ENCODE assay signal across 20 mouse cellular contexts in the genomic region with DNA sequence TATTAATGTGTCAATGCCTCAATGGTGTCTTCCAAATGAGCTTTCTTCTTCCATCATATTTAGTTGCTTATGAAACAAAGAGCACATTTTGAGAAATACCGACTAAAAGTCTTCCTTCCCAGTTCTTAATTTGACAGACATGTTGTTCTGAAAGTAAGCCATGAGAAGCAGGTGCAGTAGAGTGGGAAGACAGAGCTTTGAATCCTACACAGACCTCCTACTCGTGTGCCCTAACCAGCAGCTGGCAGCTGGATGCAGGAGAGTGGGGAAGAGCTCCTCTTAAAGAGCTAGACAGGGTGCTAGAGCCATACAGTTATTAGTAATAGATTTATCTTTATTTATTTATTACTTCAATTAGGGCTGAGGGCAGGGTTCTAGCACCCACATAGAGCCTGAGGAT. TPM values are rescaled to one million over a fixed set of nuclear protein-coding genes. Genes with fewer than 3 reads are reported as not detected.
DNase-seq lines count a peak whose midpoint lies in the region; ATAC-seq and TF ChIP-seq lines count a peak whose summit lies in the region.
"Had no signal": no experiment of that assay in that cellular context is flagged by ENCODE, and none has a peak within 500 bp of the region (broad histone marks: within the 10 kb centered on the region; RNA-seq: fewer than 3 reads in every experiment).

No protein-coding gene starts in this region.

- ATAC-seq in inflammation-experienced regulatory T-cells, adult 6 months: no peak
- ATAC-seq: forebrain, embryonic 13.5 days; hindbrain, postnatal 0 days had no signal

- intact Hi-C loops in left cerebral cortex, postnatal 36 days (cut with DNase I): no loop called here

- peak overlapping the region; percentile 46; the same call in 1 of the 2 replicates for H3K27ac ChIP-seq in layer of hippocampus, adult 2 months
- H3K27ac ChIP-seq: embryonic facial prominence, embryonic 10.5 days; forebrain, embryonic 13.5 days; gastrocnemius, adult 2 months; heart, embryonic 10.5 days; hindbrain, embryonic 12.5 days; hindbrain, postnatal 0 days had no signal

- no peak for TF ChIP-seq CTCF in layer of hippocampus, adult 2 months (conservative IDR thresholded peaks at IDR 0.05)

- H3K4me3 ChIP-seq in layer of hippocampus, adult 2 months: no peak overlapping the region
- H3K4me3 ChIP-seq: embryonic facial prominence, embryonic 10.5 days; forebrain, embryonic 13.5 days; gastrocnemius, adult 2 months; heart, embryonic 10.5 days; hindbrain, embryonic 12.5 days had no signal

- peak in 1 of 2 experiments; percentile 46 for DNase-seq in layer of hippocampus, adult 2 months (ENCODE audit: low spot score in 2 of 2)
- no peak for DNase-seq in layer of hippocampus, postnatal 25 days (ENCODE audit: extremely low spot score in 1 of 2, low spot score in 1 of 2)
- DNase-seq in left cerebral cortex, adult 9 months (ENCODE audit: low spot score in 2 of 2): peak; percentile 16 to 50
- no peak for DNase-seq in left cerebral cortex, postnatal 36 days (ENCODE audit: low spot score in 2 of 2)
- DNase-seq in right cerebral cortex, postnatal 36 days (ENCODE audit: low spot score in 2 of 2): peak; percentile 3 to 32
- no peak for DNase-seq in right cerebral cortex, postnatal 10 days (ENCODE audit: low spot score in 2 of 2)
- DNase-seq: adrenal gland, adult 2 months; adrenal gland, postnatal 25 days; cerebellum, adult 2 months; cerebellum, postnatal 10 days; gastrocnemius, adult 2 months; gastrocnemius, postnatal 25 days; heart, postnatal 10 days; heart, postnatal 4 days had no signal

RNA-seq across cellular contexts. Expression of a gene that starts 49.7 kb away (rescaled TPM):
- total RNA-seq in layer of hippocampus, adult 2 months (2021): 100 to 1,000 TPM in 1 of 2 experiments, 10 to 100 TPM in 1; 97.7 to 103 TPM
- 10 to 100 TPM; 83.0 to 94.8 TPM for total RNA-seq in layer of hippocampus, postnatal 25 days (2021)
- total RNA-seq in left cerebral cortex, postnatal 36 days (2021): 100 to 1,000 TPM in 1 of 2 experiments, 10 to 100 TPM in 1; 71.3 to 111 TPM
- 10 to 100 TPM; 19.5 to 98.6 (median 25.8) TPM for polyA plus RNA-seq in inflammation-experienced regulatory T-cells, adult 6 months (2017; shearing (Covaris generic))

Comparison
In these comparisons a context has a peak if more than half of its experiments do, and no peak if none do; other contexts are left out.
1. DNase-seq: peak in left cerebral cortex, adult 9 months (2 of 2) and right cerebral cortex, postnatal 36 days (2 of 2); none in layer of hippocampus, postnatal 25 days (0 of 2), left cerebral cortex, postnatal 36 days (0 of 2) and right cerebral cortex, postnatal 10 days (0 of 2).